Mouse (Mus musculus): Measurements from ENCODE around the gene Gch1.

Gch1 gene

DNA sequence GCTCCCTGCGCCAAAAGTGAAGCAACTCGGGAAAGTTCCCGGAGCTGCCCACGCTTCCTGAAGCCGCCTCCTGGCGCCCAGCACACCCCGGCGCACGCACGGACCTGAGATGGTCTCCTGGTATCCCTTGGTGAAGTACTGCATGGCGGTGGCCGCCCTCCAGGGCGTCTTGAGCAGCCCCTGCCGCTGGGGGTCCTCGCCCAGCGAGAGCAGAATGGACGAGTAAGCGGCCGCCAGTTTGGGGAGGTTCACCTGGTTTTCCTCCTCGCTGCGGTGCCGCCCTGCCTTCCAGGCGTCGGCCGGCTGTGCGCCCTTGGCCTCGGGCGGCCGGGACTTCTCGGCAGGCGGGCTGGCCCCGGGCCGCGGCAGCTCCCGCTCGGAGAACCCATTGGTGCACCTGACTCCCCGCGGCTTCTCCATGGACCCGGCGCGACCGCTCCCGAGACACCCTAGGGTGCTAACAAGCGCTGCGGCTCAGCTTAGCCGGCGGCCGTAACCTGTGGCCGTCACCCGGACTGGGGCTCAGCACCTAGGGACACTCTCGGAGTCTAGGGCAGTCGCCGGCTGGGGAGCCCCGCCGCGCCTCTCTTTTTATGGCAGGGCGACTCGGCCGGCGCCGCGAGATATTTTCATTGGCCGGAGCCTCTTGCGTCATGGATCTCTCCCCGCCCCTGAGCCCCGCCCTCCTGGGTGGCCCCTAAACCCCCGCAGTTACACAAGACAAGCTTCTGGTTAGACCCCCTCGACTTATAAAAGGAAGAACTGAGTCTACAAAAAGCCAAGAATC, at the start of gene Gch1:
Gene Gch1, minus strand, starts transcription at position 566 of the 787 bp plus-strand sequence.
- DNase-seq (ENCODE audit: low spot score in 2 of 2) = peak; percentile 90 to 95

DNA sequence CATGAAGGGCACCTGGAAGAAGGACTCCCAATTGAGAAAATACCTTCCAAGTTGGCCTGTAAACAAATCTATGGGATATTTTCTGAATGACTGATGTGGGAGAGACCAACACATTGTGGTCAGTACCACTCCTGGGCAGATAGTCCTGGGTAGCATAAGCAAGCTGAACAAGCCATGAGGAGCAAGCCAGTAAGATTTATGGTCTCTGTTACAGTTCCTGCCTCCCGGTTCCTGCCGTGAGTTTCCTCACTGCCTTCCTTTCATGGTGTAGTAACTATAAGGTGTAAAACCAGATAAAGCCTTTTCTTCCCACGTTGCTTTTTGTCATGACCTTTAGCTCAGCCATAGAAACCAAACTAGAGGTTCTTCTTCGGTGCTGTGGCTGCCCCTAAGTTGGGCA, 48.1 kb upstream of the Gch1 start:
- DNase-seq (ENCODE audit: low spot score in 2 of 2) = no peak

DNA sequence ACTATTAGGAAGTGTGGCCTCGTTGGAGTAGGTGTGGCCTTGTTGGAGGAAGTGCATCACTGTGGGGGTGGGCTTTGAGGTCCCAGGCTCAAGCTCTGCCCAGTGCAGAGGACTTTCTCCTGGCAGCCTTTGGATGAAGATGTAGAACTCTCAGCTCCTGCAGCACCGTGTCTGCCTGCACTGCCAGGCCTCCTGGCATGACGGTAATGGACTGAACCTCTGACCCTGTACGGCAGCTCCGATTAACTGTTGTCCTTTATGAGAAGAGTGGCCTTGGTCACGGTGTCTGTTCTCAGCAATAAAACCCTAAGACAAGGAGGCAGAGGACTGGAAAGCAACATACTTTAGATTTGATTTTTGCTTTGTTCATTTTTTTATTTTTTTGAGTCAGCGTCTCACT, 47.3 kb upstream of the Gch1 start:
- DNase-seq (ENCODE audit: low spot score in 2 of 2) = no peak

DNA sequence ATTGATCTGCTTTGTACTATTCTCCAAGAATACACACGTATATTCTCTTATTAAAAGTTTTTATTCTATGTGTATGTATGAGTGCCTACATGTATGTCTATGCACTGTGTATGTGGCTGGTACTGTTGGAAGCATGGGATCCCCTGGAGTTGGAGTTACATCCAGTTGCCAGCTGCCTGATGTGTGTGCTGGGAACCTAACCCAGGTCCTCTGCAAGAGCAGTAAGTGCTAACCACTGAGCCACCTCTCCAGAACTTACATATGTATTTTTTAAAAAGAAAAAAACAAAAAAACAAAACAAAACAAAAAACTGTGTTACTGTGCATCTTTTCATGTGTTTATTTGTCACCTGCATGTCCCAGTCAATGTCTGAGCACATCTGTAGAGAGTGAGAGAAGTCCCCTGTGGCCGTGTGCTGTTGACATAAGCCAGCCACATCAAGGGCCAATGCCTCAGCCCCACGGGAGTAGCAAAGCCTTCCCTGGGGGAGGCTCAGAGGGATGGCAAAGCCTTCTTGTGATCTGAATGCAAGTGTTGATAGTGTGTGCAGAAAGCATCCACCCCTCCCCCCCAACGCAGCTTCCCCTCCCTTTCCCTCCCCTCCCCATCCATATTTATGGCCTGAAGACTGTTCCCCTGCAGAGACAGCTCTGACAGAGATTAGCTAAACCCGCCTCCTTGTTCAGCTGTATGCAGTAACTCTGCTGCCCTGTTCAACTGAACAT, 45.5 kb upstream of the Gch1 start:
- DNase-seq (ENCODE audit: low spot score in 2 of 2) = no peak

DNA sequence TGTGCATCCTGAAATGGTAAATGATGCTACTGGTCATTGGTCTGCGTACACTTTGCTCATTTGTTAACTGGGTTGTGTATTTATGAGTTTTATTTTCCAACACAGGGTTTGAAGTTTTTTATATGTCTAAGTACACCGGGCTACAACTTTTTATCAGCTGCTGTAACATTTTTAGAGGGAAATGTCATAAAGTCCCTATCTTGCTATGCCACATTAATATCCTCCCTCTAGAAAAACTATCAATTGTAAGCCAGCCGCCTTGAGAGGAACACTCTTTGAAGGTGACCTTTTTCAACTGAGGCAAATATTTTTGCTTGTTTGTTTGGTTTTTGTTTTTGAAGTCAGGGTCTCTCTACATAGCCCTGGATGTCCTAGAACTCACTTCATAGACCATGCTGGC, 44.8 kb upstream of the Gch1 start:
- DNase-seq (ENCODE audit: low spot score in 2 of 2) = no peak

DNA sequence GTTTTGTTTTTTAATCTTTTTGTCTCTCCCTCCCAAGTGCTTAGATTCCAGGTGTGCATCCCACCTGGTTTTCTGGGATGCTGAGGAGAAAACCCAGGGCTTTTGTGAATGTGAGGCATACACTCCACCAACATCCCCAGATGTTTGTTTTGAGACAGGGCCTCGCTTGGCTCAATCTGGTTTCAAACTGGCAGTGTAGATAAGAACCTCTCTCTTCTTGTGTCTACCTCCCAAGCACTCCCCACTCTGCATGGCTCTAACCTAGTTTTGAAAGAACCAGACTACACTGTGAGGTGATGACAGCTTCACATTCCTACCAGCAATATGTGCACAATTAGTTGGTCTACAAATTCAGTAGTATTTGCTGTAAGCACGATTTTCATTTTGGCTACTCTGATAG, 44.4 kb upstream of the Gch1 start:
- DNase-seq (ENCODE audit: low spot score in 2 of 2) = peak; percentile 51 to 68

DNA sequence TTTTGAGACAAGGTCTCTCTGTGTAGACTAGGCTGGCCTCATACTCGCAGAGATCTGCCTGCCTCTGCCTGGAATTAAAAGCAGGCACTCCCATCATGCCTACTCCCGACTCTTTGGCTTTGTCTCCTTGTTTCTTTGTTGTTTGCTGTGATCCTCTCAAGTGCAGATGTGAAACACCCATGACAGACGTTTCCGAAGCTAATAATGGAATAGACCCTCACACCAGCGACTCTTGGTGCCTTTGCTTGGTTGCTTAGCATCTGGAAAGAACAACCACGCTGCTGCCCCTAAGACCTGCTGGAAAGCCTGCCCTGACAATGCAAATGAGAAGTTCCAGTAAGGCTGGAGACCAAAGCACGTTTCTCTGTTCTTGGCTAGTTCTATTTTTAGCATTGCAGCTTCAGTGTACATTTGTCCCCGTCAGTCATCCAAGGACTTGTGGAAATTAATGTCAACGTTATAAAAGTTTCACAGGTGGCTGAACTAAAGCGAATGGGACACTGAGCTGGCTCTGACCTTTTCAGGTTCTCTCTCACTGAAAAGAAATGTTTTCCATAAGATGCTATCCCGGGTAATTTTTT, 40.7 kb upstream of the Gch1 start:
- DNase-seq (ENCODE audit: low spot score in 2 of 2) = no peak

DNA sequence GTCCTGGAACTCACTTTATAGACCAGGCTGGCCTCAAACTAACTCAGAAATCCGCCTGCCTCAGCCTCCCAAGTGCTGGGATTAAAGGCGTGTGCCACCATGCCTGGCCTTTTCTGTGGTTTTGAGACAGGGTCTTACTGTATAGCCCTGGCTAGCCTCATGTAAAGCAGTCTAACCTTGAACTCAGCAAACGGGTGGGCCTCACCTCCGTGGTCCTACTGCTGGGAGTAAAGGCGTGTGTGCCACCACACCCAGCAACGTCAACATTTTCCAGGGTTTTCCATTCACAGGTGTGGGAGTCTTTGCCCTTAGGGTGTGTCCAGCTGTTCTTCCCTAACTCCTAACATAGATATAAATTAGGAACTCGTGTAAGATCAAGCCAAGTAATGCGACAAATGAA, 36.7 kb upstream of the Gch1 start:
- DNase-seq (ENCODE audit: low spot score in 2 of 2) = no peak

DNA sequence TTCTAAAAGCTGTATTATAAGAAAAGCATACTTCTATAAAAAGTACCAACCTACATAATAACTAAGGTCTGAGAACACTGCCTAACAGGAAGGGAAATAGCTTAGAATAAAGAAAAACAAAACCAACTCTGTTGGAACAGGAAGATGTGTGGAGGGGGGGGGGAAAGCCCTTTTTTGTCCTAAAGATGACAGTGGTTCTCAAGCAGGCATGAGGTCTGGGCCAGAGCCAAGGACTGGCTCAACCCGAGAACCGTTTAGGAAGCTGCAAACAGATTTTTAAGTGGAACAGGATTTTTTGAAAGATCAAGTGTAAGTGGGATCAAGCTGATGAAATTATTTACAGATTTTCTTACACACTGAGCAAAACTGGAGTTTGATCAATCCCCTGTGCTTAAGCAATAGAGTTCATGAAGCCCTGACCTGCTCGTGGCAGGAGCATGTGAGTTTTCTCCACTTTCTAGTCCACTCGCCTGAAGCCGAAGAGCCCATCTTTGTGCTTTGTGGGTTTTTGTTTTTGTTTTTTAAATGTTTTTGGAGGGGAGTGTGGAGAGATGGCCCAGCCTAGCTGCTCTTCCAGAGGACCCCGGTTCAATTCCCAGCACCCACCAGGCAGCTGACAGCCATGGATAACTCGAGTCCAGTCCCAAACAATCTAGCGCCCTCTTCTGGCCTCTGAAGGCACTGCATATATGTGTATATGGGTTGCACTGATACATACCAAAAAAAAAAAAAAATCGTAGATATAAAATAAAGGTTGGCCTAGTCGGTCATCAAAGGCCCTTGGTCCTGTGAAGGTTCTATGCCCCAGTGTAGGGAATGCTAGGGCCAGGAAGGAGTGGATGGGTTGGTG, 35.5 kb upstream of the Gch1 start:
- DNase-seq (ENCODE audit: low spot score in 2 of 2) = no peak

DNA sequence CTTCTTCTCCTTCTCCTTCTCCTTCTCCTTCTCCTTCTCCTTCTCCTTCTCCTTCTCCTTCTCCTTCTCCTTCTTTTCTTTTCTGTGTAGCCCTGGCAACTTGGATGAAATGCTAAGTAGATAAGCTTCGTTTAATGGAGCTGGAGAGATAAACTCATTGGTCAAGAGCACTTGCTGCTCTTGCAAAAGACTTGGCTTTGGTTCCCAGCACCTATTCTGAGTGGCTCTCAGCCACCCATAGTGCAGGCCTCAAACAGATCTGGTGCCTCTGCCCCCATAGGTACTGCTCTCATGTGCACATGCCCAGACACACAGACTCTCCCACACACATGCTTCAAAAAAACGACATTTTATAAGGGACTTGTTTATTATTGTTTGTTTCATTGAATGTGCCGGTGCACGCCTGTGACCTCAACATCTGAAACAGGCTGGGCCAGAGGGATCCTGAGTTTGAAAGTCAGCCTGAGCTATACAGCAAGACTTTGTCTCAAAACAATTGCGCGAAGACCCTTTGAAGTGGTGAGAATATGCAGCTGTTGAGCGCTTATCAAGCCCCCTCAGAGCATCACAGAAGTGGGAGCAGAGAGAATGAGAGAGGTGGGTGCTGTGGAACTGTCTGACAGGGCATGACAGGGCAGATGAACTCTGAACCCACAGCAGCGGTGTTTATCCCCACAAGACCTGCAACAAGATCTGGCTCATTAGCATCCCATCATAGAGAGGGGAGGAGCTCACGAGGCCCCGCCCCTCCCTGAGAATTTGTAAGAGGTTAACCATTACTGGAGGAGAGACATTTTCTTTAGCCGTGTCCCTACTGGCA, 33.6 kb upstream of the Gch1 start:
- no peak for DNase-seq (ENCODE audit: low spot score in 2 of 2)

DNA sequence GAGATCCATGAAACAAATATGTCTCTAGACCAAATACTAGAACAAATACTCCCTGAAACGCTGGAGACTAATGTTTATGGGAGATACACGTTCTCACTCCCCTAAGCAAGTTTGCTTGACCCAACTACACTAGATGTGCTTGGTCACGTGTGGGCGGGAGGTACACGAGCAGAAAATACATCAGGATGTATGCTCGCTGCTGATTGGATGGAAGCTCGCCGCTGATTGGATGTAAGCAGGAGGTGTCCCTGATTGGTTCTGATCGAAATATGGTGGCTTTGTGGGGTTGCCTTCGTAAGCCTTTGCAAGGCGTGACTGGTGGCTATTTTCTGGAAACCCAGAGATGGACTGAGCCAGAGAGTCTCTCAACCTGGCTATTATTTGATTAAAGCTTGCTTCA, 32.4 kb upstream of the Gch1 start:
- DNase-seq (ENCODE audit: low spot score in 2 of 2) = no peak

DNA sequence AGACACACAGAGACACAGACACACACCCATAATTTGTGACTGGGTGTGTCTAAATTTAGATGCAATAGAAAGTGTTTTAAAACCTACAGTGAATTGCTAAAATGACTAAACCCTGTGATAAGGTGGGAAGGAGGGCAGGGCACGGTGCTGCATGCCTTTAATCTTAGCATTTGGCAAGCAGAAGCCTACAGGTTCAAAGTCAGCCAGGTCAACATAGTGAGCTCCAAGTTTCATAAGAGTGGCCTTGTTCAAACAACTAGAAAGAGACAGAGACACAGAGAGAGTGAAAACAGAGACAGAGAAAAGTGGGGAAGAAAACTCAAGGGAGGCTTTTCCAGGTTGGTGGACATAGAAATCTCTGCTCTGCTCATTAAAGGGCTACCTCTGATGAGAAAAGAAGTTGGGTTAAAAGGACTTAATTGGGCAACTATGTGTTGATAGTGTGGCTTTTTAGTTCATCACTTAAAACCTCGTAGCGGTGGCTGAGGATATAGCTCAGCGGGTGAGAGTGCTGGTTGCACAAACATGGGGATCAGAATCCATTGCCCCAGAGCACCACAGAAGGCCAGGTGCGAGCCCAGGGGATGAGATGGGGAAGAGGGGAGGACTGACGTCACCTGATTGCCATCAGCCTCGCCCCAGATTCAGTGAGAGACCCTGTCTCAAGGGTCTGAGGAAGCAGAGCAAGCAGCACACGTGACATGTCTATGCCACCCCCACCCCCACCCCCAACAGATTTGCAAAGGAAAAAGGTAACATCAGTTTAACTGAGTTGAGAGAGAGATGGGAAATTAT, 31.2 kb upstream of the Gch1 start:
- no peak for DNase-seq (ENCODE audit: low spot score in 2 of 2)

DNA sequence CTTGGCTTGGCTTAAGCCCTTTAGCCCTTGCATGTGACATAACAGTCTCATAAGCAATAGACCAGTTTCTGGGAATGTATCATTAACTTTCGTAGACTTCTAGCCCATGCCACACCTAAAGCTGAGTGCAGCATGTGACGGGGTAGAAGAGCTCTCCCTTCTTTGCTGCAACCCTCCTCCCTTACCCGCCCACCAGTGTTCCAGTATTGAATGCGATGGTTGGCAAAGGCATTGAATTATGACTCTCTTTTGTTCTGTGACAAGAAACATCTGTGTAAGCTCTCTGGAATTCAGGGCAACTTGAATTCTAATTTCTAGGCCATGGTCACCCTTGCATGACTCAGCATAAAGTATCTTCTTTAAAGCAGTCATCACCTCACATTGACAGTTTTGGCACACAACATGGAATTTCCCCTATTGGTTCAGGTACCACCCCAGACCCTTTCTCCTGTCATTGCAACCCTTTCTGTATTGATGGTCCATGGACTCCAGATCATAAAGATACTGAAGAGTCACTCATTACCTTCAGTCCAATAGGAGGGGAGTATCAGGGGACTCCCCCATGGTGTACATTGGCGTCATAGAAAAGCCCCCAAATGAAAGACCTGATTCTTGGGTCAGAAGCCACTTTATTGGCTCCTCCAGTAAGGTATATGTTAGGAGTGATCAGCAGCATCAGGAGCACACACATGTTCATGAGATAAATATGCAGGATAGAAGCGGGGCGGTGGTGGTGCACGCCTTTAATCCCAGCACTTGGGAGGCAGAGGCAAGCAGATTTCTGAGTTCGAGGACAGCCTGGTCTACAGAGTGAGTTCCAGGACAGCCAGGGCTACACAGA, 29.8 kb upstream of the Gch1 start:
- no peak for DNase-seq (ENCODE audit: low spot score in 2 of 2)

DNA sequence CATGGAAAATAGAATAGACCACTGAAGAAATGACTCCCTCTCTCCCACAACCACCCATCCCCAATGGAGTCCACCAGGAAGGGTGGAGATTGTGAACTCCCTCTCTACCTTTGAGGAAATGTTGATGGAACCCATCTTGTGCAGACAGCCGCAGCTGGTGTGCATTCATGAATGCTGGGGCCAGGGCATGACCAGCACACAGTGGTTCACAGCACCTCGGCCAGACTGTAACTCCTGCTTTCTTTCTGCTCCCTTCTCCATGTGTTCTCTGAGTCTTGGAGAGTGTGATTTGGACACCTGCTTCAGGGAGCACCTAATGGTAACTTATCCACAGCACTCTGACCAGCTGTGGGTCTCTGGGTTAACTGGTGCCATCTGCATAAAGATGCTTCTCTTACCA, 27.3 kb upstream of the Gch1 start:
- no peak for DNase-seq (ENCODE audit: low spot score in 2 of 2)

DNA sequence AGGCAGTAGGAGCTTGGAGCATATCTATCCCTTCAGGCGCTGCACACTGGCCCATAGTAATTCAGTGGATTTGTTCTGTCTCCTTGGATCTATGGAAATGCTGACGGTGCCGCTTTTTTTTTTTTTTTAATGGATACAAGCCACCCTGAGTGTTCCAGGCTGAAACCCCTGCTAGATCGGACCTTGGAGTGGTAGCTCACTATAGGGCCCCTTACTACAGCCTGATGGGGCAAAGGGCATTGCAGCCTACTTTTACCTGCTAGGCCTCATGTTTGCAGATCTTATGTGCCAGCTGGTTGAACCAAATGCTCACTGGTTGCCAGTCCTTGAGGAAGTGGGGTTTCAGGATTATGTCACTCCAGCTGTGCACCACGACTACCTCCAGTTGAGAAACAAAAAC, 25.2 kb upstream of the Gch1 start:
- DNase-seq (ENCODE audit: low spot score in 2 of 2) = no peak

DNA sequence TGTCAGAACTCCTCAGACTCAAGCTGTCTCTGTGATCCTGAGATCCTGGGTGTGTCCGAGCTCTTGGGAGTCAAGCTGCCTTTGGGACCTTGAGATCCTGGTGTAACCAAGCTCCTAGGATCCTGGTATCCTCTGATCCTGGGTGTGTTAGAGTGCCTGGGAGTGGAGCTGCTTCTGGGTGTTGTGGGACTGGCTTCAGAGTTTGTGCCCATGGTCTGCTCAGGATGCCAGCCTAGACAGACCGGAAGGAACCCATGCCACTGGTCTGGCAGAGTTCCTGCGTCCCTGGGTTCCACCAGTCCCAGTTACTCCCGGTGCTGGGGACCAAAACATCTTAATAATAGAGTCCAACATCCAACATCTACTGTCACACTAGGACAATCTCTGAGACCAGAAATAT, 24.1 kb upstream of the Gch1 start:
- DNase-seq (ENCODE audit: low spot score in 2 of 2) = peak in 1 of 2 experiments; percentile 55

DNA sequence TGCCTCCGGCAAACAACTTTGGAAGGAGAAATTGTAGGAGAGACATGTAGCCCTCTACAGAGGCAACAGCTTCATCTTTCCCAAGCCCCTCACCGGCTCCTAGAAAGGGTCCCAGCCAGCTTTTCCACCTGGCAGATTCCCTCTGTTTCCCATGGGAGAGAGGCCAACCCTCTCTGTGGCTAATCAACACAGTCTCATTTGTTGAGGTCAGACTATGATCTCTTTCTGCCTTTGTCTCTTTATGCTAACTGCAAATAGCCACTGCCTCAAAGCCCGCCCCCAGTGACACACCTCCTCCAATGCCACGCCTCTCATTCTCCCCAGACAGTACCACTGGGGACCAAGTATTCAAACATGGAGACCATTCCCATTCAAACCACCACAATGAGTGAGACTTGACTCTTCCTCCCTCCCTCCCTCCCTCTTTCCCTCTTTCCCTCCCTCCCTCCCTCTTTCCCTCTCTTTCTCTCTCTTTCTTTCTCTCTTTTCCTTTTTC, 20.5 kb upstream of the Gch1 start:
- no peak for DNase-seq (ENCODE audit: low spot score in 2 of 2)

DNA sequence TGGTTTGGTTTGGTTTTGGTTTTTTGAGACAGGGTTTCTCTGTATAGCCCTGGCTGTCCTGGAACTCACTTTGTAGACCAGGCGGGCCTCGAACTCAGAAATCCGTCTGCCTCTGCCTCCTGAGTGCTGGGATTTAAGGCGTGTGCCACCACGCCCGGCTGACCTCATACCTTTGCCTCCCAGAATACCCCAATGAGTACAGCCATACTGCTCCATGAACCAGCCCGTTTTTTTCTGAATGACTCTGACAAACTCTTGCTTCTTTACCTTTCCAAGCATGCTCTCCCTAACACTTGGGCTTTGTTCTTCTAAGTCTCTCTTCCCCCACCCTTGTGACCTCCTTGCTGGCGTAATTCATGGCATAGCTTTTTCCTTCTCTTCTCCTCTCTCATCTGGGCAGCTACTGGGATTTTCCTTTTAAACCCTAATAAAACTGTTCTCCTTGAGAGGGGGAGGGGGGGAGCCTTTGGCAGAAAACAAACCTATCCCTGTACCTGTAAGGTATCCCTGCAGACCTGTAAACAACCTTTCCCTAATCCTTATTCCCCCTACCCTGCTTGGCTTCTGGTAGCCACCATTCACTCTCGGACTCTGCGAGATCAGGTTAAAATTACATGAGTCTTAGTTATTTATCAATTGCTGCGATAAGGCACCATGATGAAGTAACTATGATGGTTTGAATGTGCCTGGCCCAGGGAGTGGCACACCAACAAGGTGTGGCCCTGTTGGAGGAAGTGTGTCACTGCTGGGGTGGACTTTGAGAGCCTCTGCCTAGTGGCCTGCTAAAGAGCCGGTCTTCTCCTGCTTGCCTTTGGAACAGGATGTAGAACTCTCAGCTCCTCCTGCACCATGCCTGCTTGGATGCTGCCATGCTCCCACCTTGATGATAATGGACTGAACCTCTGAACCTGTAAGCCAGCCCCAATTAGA, 19.6 kb upstream of the Gch1 start:
- no peak for DNase-seq (ENCODE audit: low spot score in 2 of 2)

All from spleen, postnatal 4 days (tissue).